Mouse (Mus musculus): ENCODE measurements around the gene Eomes.

The Eomes gene

GRCm38 (mm10) chr9:118487636-118488035, 9.6 kb downstream of the Eomes start:
- peak; percentile 50 for DNase-seq (ENCODE audit: extremely low spot score, low spot score)

- DNase-seq (ENCODE audit: extremely low spot score, low spot score), result peak; percentile 66
These were observed 10.3 kb downstream of the Eomes start for GRCm38 (mm10) chr9:118488138-118488895.

GRCm38 (mm10) chr9:118488896-118489578, 11.0 kb downstream of the Eomes start:
- peak; percentile 55 for DNase-seq (ENCODE audit: extremely low spot score, low spot score)

GRCm38 (mm10) chr9:118489579-118490019, 11.6 kb downstream of the Eomes start:
- peak; percentile 88 for DNase-seq (ENCODE audit: extremely low spot score, low spot score)

GRCm38 (mm10) chr9:118491195-118491594, 13.2 kb downstream of the Eomes start:
- no peak for DNase-seq (ENCODE audit: extremely low spot score, low spot score)

GRCm38 (mm10) chr9:118492932-118493698, 15.1 kb downstream of the Eomes start:
- no peak for DNase-seq (ENCODE audit: extremely low spot score, low spot score)

- no peak for DNase-seq (ENCODE audit: extremely low spot score, low spot score)
These were observed 16.1 kb downstream of the Eomes start for GRCm38 (mm10) chr9:118494106-118494505.

GRCm38 (mm10) chr9:118495933-118496332, 17.9 kb downstream of the Eomes start:
- no peak for DNase-seq (ENCODE audit: extremely low spot score, low spot score)

- DNase-seq (ENCODE audit: extremely low spot score, low spot score), result no peak
These were observed 18.9 kb downstream of the Eomes start for GRCm38 (mm10) chr9:118496952-118497351.

- no peak for DNase-seq (ENCODE audit: extremely low spot score, low spot score)
These were observed 20.0 kb downstream of the Eomes start for GRCm38 (mm10) chr9:118498061-118498460.

GRCm38 (mm10) chr9:118500963-118501362, 23.0 kb downstream of the Eomes start:
- DNase-seq (ENCODE audit: extremely low spot score, low spot score), result no peak

GRCm38 (mm10) chr9:118504656-118505055, 26.6 kb downstream of the Eomes start:
- DNase-seq (ENCODE audit: extremely low spot score, low spot score), result no peak

- DNase-seq (ENCODE audit: extremely low spot score, low spot score), result peak; percentile 88
These were observed 28.0 kb downstream of the Eomes start, which contains the start of gene Golga4 for GRCm38 (mm10) chr9:118506020-118506403. Gene Golga4, plus strand, starts transcription at chr9:118506267.

- DNase-seq (ENCODE audit: extremely low spot score, low spot score), result no peak
These were observed 28.6 kb downstream of the Eomes start for GRCm38 (mm10) chr9:118506404-118507231.

GRCm38 (mm10) chr9:118507552-118507951, 29.5 kb downstream of the Eomes start:
- DNase-seq (ENCODE audit: extremely low spot score, low spot score), result no peak

- no peak for DNase-seq (ENCODE audit: extremely low spot score, low spot score)
These were observed 30.6 kb downstream of the Eomes start for GRCm38 (mm10) chr9:118508601-118509000.

GRCm38 (mm10) chr9:118510941-118511690, 33.1 kb downstream of the Eomes start:
- no peak for DNase-seq (ENCODE audit: extremely low spot score, low spot score)

- DNase-seq (ENCODE audit: extremely low spot score, low spot score), result no peak
These were observed 34.7 kb downstream of the Eomes start for GRCm38 (mm10) chr9:118512681-118513233.

- no peak for DNase-seq (ENCODE audit: extremely low spot score, low spot score)
These were observed 37.5 kb downstream of the Eomes start for GRCm38 (mm10) chr9:118515476-118515875.

GRCm38 (mm10) chr9:118516162-118516561, 38.1 kb downstream of the Eomes start:
- DNase-seq (ENCODE audit: extremely low spot score, low spot score), result no peak

Measured in neural tube, embryonic 10.5 days (tissue).